Mouse (Mus musculus) gonadal fat pad, adult 2 months (tissue): Measurements from ENCODE around the gene 0610009B22Rik. TPM values are rescaled to one million over a fixed set of nuclear protein-coding genes. Genes with fewer than 3 reads are reported as not detected.

Experiments used
- DNase-seq: peaks from one replicate; pipeline ENCODE4 v3.0.0-alpha.2; 2012; ENCODE audit warnings: low read depth
- polyA plus RNA-seq: library from polyadenylated mRNA; depleted of rRNA; stranded (reverse); fragments of >200 nt; gene quantifications from 2 replicates; pipeline ENCODE4 v1.2.3, GENCODE M21; 2012; rRNA removed

0610009B22Rik gene
- polyA plus RNA-seq, 1 experiment: 28.6 TPM

GRCm38 (mm10) chr11:51637971-51638414 lies 50.7 kb downstream of the 0610009B22Rik start:
- DNase-seq: no peak

DNA sequence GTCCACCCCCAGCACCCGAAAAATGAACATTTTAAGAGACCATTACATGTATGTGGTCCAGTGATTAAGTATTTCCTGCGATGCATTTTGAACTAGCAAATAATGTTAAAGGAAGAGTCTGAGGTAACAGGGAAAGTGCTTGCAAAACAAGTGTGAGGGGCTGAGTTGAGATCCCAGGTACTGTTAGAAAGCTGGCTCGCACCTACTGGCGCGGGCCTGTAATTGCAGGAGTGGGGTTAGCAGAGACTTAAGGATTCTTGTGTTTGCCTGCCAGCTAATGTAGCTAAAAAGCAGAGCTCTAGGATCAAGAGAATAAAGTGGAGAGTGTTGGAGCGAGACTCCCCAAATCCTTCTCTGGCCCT lies 52.4 kb downstream of the 0610009B22Rik start:
- no peak for DNase-seq

GRCm38 (mm10) chr11:51635525-51636322 lies 53.0 kb downstream of the 0610009B22Rik start, which contains the start of gene Rmnd5b:
Gene Rmnd5b (minus strand): TSS chr11:51635896.
- DNase-seq: no peak

Other genes starting within 250 kb of the 0610009B22Rik start
- gene Phykpl, start 104.1 kb downstream of the 0610009B22Rik start, polyA plus RNA-seq: 25.6 and 28.9 TPM in 2 replicates
- 113 and 206 TPM in 2 replicates for gene Hnrnpab, start 82.0 kb downstream of the 0610009B22Rik start, polyA plus RNA-seq
- gene Nhp2, start 69.1 kb downstream of the 0610009B22Rik start, polyA plus RNA-seq: 55.5 and 66.5 TPM in 2 replicates
- 74.5 and 88.8 TPM in 2 replicates for gene Rmnd5b, start 53.0 kb downstream of the 0610009B22Rik start, polyA plus RNA-seq
- 25.4 and 25.7 TPM in 2 replicates for gene N4bp3, start 38.0 kb downstream of the 0610009B22Rik start, polyA plus RNA-seq
- gene D930048N14Rik, start 37.9 kb downstream of the 0610009B22Rik start, polyA plus RNA-seq: 27.3 and 30.4 TPM in 2 replicates
- 12.9 and 19.1 TPM in 2 replicates for gene Sec24a, start 74.8 kb upstream of the 0610009B22Rik start, polyA plus RNA-seq
- gene Sar1b, start 74.8 kb upstream of the 0610009B22Rik start, polyA plus RNA-seq: 40.5 and 42.1 TPM in 2 replicates
- 13.3 and 17.3 TPM in 2 replicates for gene Jade2, start 168.8 kb upstream of the 0610009B22Rik start, polyA plus RNA-seq